Mouse (Mus musculus) heart, postnatal 36 days (tissue): ENCODE measurements around the gene Tmem143. TPM values are rescaled to one million over a fixed set of nuclear protein-coding genes. Genes with fewer than 3 reads are reported as not detected.
A peak's percentile ranks its signal among the peaks of the same experiment; 100 is the strongest.
"Not testable (repeated sequence)": the region's sequence is repeated elsewhere in the genome, so short reads cannot be mapped to it uniquely, and the experiment has no call there.

ENCODE experiments used
- DNase-seq, 2 experiments: peaks; one replicate each; pipeline ENCODE4 v3.0.0; 2021 to 2022
- intact Hi-C: fragments of 180-260 bp; cut with DNase I; formaldehyde crosslinking; loops from one replicate; pipeline ENCODE4 v1.15.1; 2025
- total RNA-seq, 2 experiments: library from RNA; stranded (reverse); gene quantifications; 2 replicates each; pipeline ENCODE4 v1.2.3; 2021

Tmem143 gene
- total RNA-seq, 2 experiments from 2014 or later, result 115 to 120 TPM

GRCm38 (mm10) chr7:45921242-45921621 is 24.5 kb downstream of the Tmem143 start, which contains the start of gene Emp3:
Gene Emp3, minus strand, starts transcription at chr7:45921404.
- intact Hi-C loops, result loop anchor here (1.0 to 5.0 kb wide), 2 partner anchors 22 to 204 kb away; partner anchors contain the start of genes Rpl18 and Sphk2
- peak in 1 of 2 experiments; percentile 58 for DNase-seq

GRCm38 (mm10) chr7:45921950-45922600 is 25.3 kb downstream of the Tmem143 start:
- peak in 1 of 2 experiments; percentile 14 for DNase-seq
- intact Hi-C loops, result loop anchor here (1.0 to 5.0 kb wide), 2 partner anchors 23 to 205 kb away; partner anchors contain the start of genes Rpl18 and Sphk2

- DNase-seq, result peak; percentile 94 to 96
- intact Hi-C loops, result loop anchor here (1.0 to 5.0 kb wide), 2 partner anchors 51 to 206 kb away; partner anchors contain the start of genes Kdelr1, Rpl18 and Sphk2
These were observed 26.4 kb downstream of the Tmem143 start for GRCm38 (mm10) chr7:45922928-45923761.

GRCm38 (mm10) chr7:45923762-45924428 is 27.2 kb downstream of the Tmem143 start, which contains the start of gene Ccdc114:
Gene Ccdc114, plus strand, starts transcription at chr7:45924072.
- intact Hi-C loops, result loop anchor here (1.0 to 5.0 kb wide), 2 partner anchors 52 to 207 kb away; partner anchors contain the start of genes Kdelr1, Rpl18 and Sphk2
- peak; percentile 78 to 83 for DNase-seq

GRCm38 (mm10) chr7:45924429-45924816 is 27.7 kb downstream of the Tmem143 start:
- no peak for DNase-seq
- intact Hi-C loops, result loop anchor here (5.0 kb wide), 1 partner anchor 207 kb away; the partner anchor contains the start of genes Rpl18 and Sphk2

- DNase-seq, result no peak
- intact Hi-C loops, result no loop called here
These were observed 32.0 kb downstream of the Tmem143 start for GRCm38 (mm10) chr7:45928626-45929295.

- DNase-seq, result no peak
These were observed 32.9 kb downstream of the Tmem143 start for GRCm38 (mm10) chr7:45929688-45930087.

GRCm38 (mm10) chr7:45933766-45934165 is 37.0 kb downstream of the Tmem143 start:
- DNase-seq, result not testable (repeated sequence)
- intact Hi-C loops, result loop anchor here (10.0 kb wide), 1 partner anchor 1689 kb away; the partner anchor contains the start of genes 1700028J19Rik and 2410002F23Rik

More at GRCm38 (mm10) chr7:45929688-45930087, 32.9 kb downstream of the Tmem143 start:
- intact Hi-C loops, result loop anchor here (10.0 kb wide), 1 partner anchor 1685 kb away; the partner anchor contains the start of genes 1700028J19Rik and 2410002F23Rik

- peak; percentile 63 to 69 for DNase-seq
These were observed 38.4 kb downstream of the Tmem143 start for GRCm38 (mm10) chr7:45935114-45935513.

GRCm38 (mm10) chr7:45939836-45940235 is 43.1 kb downstream of the Tmem143 start:
- intact Hi-C loops, result loop anchor here (5.0 to 10.0 kb wide), 2 partner anchors 138 to 1695 kb away; partner anchors contain the start of genes 1700028J19Rik and 2410002F23Rik
- no peak for DNase-seq

More at GRCm38 (mm10) chr7:45935114-45935513, 38.4 kb downstream of the Tmem143 start:
- intact Hi-C loops, result loop anchor here (1.0 to 10.0 kb wide), 4 partner anchors 63 to 1690 kb away; partner anchors contain the start of genes 1700028J19Rik, 2410002F23Rik and Kdelr1

GRCm38 (mm10) chr7:45941986-45942385 is 45.2 kb downstream of the Tmem143 start:
- intact Hi-C loops, result loop anchor here (2.0 kb wide), 2 partner anchors 67 to 263 kb away; no protein-coding TSS in a partner anchor

GRCm38 (mm10) chr7:45943280-45943679 is 46.5 kb downstream of the Tmem143 start:
- intact Hi-C loops, result loop anchor here (2.0 kb wide), 2 partner anchors 66 to 262 kb away; no protein-coding TSS in a partner anchor
- DNase-seq, result not testable (repeated sequence)

More at GRCm38 (mm10) chr7:45941986-45942385, 45.2 kb downstream of the Tmem143 start:
- DNase-seq, result no peak

GRCm38 (mm10) chr7:45949061-45949460 is 52.3 kb downstream of the Tmem143 start:
- intact Hi-C loops, result no loop called here
- DNase-seq, result no peak

GRCm38 (mm10) chr7:45956611-45957010 is 59.9 kb downstream of the Tmem143 start:
- intact Hi-C loops, result no loop called here

More at GRCm38 (mm10) chr7:45956611-45957010, 59.9 kb downstream of the Tmem143 start:
- no peak for DNase-seq

Other genes with a start within 250 kb of the Tmem143 start
- gene Fut2, start 230.5 kb upstream of the Tmem143 start, total RNA-seq, result 1 to 10 TPM in 1 of 2 experiments, under 1 TPM in 1; 0.28 to 2.0 TPM
- under 1 TPM in 1 of 2 experiments, not detected in 1; 0.22 TPM for gene Ntn5, start 212.9 kb upstream of the Tmem143 start, total RNA-seq
- gene Sec1, start 202.5 kb upstream of the Tmem143 start, total RNA-seq, result under 1 TPM in 1 of 2 experiments, not detected in 1; 0.22 TPM
- gene Car11, start 197.1 kb upstream of the Tmem143 start, total RNA-seq, result 1 to 10 TPM; 6.2 to 6.7 TPM
- 100 to 1,000 TPM in 1 of 2 experiments, 10 to 100 TPM in 1; 44.4 to 158 TPM for gene Dbp, start 191.9 kb upstream of the Tmem143 start, total RNA-seq
- 100 to 1,000 TPM; 550 to 591 TPM for gene Rpl18, start 181.5 kb upstream of the Tmem143 start, total RNA-seq
- 10 to 100 TPM; 16.2 to 18.7 TPM for gene Sphk2, start 178.9 kb upstream of the Tmem143 start, total RNA-seq
- gene Fam83e, start 175.7 kb upstream of the Tmem143 start, total RNA-seq, result under 1 TPM; 0.17 to 0.30 TPM
- not detected for gene Spaca4, start 171.1 kb upstream of the Tmem143 start, total RNA-seq
- gene Lmtk3, start 113.2 kb upstream of the Tmem143 start, total RNA-seq, result under 1 TPM; 0.14 TPM
- gene Sult2b1, start 112.3 kb upstream of the Tmem143 start, total RNA-seq, result not detected
- 10 to 100 TPM; 67.2 to 73.0 TPM for gene Cyth2, start 82.4 kb upstream of the Tmem143 start, total RNA-seq
- gene Kcnj14, start 72.2 kb upstream of the Tmem143 start, total RNA-seq, result under 1 TPM; 0.67 to 0.98 TPM
- 10 to 100 TPM; 11.5 to 11.6 TPM for gene Grwd1, start 66.0 kb upstream of the Tmem143 start, total RNA-seq
- gene Kdelr1, start 24.2 kb upstream of the Tmem143 start, total RNA-seq, result 100 to 1,000 TPM; 118 TPM
- under 1 TPM; 0.38 to 0.44 TPM for gene Grin2d, start 18.6 kb upstream of the Tmem143 start, total RNA-seq
- not detected for gene Syngr4, start 227 bp upstream of the Tmem143 start, total RNA-seq
- gene Emp3, start 24.5 kb downstream of the Tmem143 start, total RNA-seq, result 10 to 100 TPM; 20.8 to 26.8 TPM
- gene Ccdc114, start 27.1 kb downstream of the Tmem143 start, total RNA-seq, result 1 to 10 TPM in 1 of 2 experiments, under 1 TPM in 1; 0.98 to 1.1 TPM
- not detected for gene Abcc6, start 133.4 kb downstream of the Tmem143 start, total RNA-seq
- 10 to 100 TPM; 83.4 to 86.4 TPM for gene Nomo1, start 136.8 kb downstream of the Tmem143 start, total RNA-seq
- 10 to 100 TPM; 98.3 to 99.6 TPM for gene Kcnj11, start 203.8 kb downstream of the Tmem143 start, total RNA-seq